Mouse (Mus musculus) left cerebral cortex, adult 9 months (tissue): ENCODE measurements at regions not wholly inside any gene's neighbourhood (a gene's known extent, or its start where the extent isn't known, plus 50 kb on each side); places are given as distances from the start of the nearest gene placed in this dataset.
A peak's percentile ranks its signal among the peaks of the same experiment; 100 is the strongest.

Experiments
- DNase-seq, 2 experiments: peaks; one replicate each; pipeline ENCODE4 v3.0.0; 2022; ENCODE audit warnings: low spot score in 2 of 2

DNA sequence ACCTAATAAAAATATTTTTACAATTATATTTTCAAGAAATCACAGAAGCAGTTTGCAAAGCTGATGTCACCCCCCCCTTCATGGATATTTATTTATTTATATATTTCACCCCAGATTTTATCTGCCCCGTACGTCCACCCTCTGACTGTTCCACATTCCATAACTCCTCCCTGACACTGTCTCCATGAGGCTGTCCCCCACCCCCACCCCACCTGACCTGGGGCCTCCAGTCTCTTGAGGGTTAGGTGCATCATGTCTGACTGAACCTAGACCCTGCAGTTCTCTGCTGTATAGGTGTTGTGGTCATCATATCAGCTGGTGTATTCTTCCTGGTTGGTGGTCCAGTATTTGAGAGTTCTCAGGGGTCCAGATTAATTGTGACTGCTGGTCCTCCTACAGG, 1083.9 kb upstream of the Cadm2 start:
- DNase-seq = no peak

DNA sequence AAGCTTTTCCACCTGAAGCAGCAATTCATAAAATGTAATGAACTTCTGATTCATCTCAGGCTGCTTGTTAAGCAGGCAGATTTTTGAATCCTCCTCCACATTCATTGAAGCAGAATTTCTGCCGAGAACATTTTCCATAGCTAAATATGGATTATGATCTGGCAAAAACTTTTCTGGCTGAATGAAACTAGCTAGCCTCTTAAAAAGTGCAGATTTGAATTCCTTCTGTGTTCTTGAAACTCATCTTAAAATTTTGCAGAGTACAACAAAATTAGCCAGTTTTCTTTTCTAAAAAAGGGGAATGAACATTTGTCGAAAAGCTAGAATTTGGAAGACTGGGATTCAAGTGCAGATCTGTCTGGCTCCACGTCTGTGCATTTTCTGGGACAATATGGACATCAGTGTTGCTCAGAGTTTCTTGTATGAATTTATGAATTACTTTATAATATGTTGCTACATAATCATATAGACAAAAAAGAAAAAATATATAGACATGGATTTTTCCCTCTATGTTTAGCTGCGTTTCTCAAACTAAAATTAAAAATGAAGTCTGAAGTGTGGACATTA, 1046.3 kb upstream of the Cadm2 start:
- peak; percentile 11 to 38 for DNase-seq

DNA sequence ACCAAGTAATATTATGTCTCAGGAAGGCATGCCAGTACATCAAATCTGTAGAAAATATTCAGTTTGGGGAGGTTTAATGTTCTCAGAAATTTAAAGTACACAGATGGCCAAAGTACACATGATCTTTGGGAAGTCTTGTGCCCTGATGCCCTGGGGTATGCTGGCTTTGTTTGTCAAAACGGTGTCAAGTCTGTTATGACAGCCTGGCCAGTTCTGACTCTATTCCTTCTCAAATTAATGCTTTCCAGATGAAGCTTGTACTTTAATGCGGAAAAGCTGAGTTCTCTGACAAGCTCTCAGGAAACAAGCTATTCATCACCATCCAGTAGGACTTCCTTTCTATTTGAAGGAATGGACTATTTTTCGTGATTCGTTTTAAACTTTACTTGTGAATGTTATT, 1037.7 kb upstream of the Cadm2 start:
- DNase-seq = no peak

DNA sequence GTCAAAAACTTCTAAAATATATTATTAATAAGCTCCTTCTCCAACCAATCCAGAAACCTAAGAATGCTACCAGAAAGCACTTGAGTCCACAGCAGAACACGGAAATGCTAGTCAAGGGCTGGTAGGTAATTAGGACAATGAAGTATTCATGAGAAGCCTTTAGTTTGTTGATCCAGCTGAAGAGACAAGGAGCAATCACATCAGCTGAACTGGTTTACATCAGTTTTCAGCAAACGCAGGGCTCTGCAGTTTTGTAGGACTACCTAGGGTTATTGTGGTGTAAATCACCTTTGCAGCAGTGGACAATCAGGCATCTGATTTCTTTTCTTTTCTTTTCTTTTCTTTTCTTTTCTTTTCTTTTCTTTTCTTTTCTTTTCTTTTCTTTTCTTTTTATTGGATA, 1007.3 kb upstream of the Cadm2 start:
- no peak for DNase-seq

DNA sequence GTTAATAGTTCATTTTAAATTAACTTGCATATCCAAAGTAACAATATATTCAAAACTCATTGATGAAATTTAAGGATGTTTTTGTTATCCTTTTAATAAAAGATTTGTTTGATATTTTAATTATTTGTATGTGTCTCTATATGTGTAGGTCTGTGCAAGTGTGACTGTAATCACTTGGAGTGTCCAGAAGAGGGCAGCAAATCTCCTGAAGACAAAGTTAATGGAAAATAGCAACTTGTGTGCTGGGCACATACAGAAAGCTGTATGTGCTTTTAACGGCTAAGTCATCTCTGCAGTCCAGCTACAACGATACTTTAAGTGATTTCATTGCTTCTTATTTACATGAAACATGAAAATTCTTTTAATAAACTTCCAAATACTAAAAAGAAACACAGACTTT, 993.3 kb upstream of the Cadm2 start:
- DNase-seq = no peak
